17 mouse cellular contexts compared by ENCODE assay signal in genomic region chr15:16406203-16406602, GRCm38 (mm10).
"Had no signal": no experiment of that assay in that cellular context is flagged by ENCODE, and none has a peak within 500 bp of the region (broad histone marks: within the 10 kb centered on the region; RNA-seq: fewer than 3 reads in every experiment).

No protein-coding gene starts in this region.

- H3K4me1 ChIP-seq: limb, embryonic 10.5 days; limb, embryonic 13.5 days; liver, embryonic 12.5 days; liver, embryonic 15.5 days; lung, embryonic 15.5 days; megakaryocyte, embryonic 14.5 days; midbrain, embryonic 12.5 days had no signal

- H3K36me3 ChIP-seq: limb, embryonic 10.5 days; limb, embryonic 13.5 days; liver, embryonic 12.5 days; liver, embryonic 15.5 days; lung, embryonic 15.5 days; midbrain, embryonic 12.5 days had no signal

- H3K4me2 ChIP-seq: limb, embryonic 13.5 days; liver, embryonic 12.5 days; liver, embryonic 15.5 days; lung, embryonic 15.5 days; midbrain, embryonic 12.5 days had no signal

- H3K9me3 ChIP-seq: limb, embryonic 10.5 days; limb, embryonic 13.5 days; liver, embryonic 12.5 days; liver, embryonic 15.5 days; lung, embryonic 15.5 days; midbrain, embryonic 12.5 days had no signal

- H3K4me3 ChIP-seq: limb, embryonic 10.5 days; limb, embryonic 13.5 days; liver, embryonic 12.5 days; liver, embryonic 15.5 days; lung, embryonic 15.5 days; megakaryocyte, embryonic 14.5 days; midbrain, embryonic 12.5 days had no signal

- H3K9ac ChIP-seq: limb, embryonic 13.5 days; liver, embryonic 12.5 days; liver, embryonic 15.5 days; lung, embryonic 15.5 days; midbrain, embryonic 12.5 days had no signal

- H3K27me3 ChIP-seq: limb, embryonic 13.5 days; liver, embryonic 12.5 days; liver, embryonic 15.5 days; lung, embryonic 15.5 days; megakaryocyte, embryonic 14.5 days; midbrain, embryonic 12.5 days had no signal

- DNase-seq: kidney, adult 18-20 months; kidney, adult 9 months; kidney, postnatal 14 days; kidney, postnatal 4 days; liver; lung, adult 18-20 months; lung, postnatal 10 days; lung, postnatal 36 days; thymus, adult 18-20 months; thymus, postnatal 36 days had no signal

- H3K27ac ChIP-seq: limb, embryonic 10.5 days; limb, embryonic 13.5 days; liver, embryonic 12.5 days; liver, embryonic 15.5 days; lung, embryonic 15.5 days; midbrain, embryonic 12.5 days had no signal

- ATAC-seq: liver, embryonic 12.5 days had no signal
